Mouse (Mus musculus) adrenal gland, postnatal 36 days (tissue): ENCODE measurements around the gene H2-T3. TPM values are rescaled to one million over a fixed set of nuclear protein-coding genes. Genes with fewer than 3 reads are reported as not detected.
A peak's percentile ranks its signal among the peaks of the same experiment; 100 is the strongest.
"Not testable (repeated sequence)": the region's sequence is repeated elsewhere in the genome, so short reads cannot be mapped to it uniquely, and the experiment has no call there.

Experiments used
- DNase-seq, 2 experiments: peaks; one replicate each; pipeline ENCODE4 v3.0.0; 2021; ENCODE audit warnings: mixed read lengths in 1 of 2
- total RNA-seq, 2 experiments: library from RNA; stranded (reverse); gene quantifications; 2 replicates each; pipeline ENCODE4 v1.2.3; 2021

Gene H2-T3
- total RNA-seq, 2 experiments from 2014 or later: not detected

- DNase-seq: peak; percentile 33 to 52
These were observed 11.1 kb downstream of the H2-T3 start for GRCm38 (mm10) chr17:36178938-36179337.

GRCm38 (mm10) chr17:36176132-36176531 lies 14.0 kb downstream of the H2-T3 start:
- not testable (repeated sequence) for DNase-seq

GRCm38 (mm10) chr17:36170287-36170814 lies 19.7 kb downstream of the H2-T3 start:
- DNase-seq: no peak

GRCm38 (mm10) chr17:36169753-36170152 lies 20.3 kb downstream of the H2-T3 start:
- DNase-seq: no peak

- DNase-seq: not testable (repeated sequence)
These were observed 21.0 kb downstream of the H2-T3 start for GRCm38 (mm10) chr17:36169094-36169493.

GRCm38 (mm10) chr17:36168039-36168652 lies 21.9 kb downstream of the H2-T3 start, which contains the start of gene Gm8909:
Gm8909 (minus strand) TSS chr17:36168537.
- peak in 1 of 2 experiments; percentile 44 for DNase-seq

GRCm38 (mm10) chr17:36167306-36168038 lies 22.6 kb downstream of the H2-T3 start:
- peak; percentile 7 to 19 for DNase-seq

GRCm38 (mm10) chr17:36166901-36167300 lies 23.2 kb downstream of the H2-T3 start:
- DNase-seq: not testable (repeated sequence)

GRCm38 (mm10) chr17:36161129-36162051 lies 28.7 kb downstream of the H2-T3 start:
- DNase-seq: peak in 1 of 2 experiments; percentile 2

GRCm38 (mm10) chr17:36158264-36158663 lies 31.8 kb downstream of the H2-T3 start:
- not testable (repeated sequence) for DNase-seq

- DNase-seq: peak; percentile 34 to 47
These were observed 32.3 kb downstream of the H2-T3 start for GRCm38 (mm10) chr17:36157782-36158181.

GRCm38 (mm10) chr17:36154271-36155149 lies 35.6 kb downstream of the H2-T3 start:
- no peak for DNase-seq

GRCm38 (mm10) chr17:36151200-36151599 lies 38.9 kb downstream of the H2-T3 start:
- not testable (repeated sequence) for DNase-seq

GRCm38 (mm10) chr17:36148468-36148867 lies 41.6 kb downstream of the H2-T3 start:
- not testable (repeated sequence) for DNase-seq

GRCm38 (mm10) chr17:36146937-36147336 lies 43.1 kb downstream of the H2-T3 start:
- DNase-seq: not testable (repeated sequence)

- peak in 1 of 2 experiments; percentile 4 for DNase-seq
These were observed 44.3 kb downstream of the H2-T3 start for GRCm38 (mm10) chr17:36145861-36146156.

- peak; percentile 15 to 38 for DNase-seq
These were observed 44.8 kb downstream of the H2-T3 start for GRCm38 (mm10) chr17:36145111-36145860.

GRCm38 (mm10) chr17:36136299-36136848 lies 53.7 kb downstream of the H2-T3 start:
- DNase-seq: not testable (repeated sequence)
